Mouse (Mus musculus): Measurements from ENCODE around the gene Hectd4. TPM values are rescaled to one million over a fixed set of nuclear protein-coding genes. Genes with fewer than 3 reads are reported as not detected.

Gene Hectd4
- polyA plus RNA-seq, 1 experiment = 61.5 TPM

DNA sequence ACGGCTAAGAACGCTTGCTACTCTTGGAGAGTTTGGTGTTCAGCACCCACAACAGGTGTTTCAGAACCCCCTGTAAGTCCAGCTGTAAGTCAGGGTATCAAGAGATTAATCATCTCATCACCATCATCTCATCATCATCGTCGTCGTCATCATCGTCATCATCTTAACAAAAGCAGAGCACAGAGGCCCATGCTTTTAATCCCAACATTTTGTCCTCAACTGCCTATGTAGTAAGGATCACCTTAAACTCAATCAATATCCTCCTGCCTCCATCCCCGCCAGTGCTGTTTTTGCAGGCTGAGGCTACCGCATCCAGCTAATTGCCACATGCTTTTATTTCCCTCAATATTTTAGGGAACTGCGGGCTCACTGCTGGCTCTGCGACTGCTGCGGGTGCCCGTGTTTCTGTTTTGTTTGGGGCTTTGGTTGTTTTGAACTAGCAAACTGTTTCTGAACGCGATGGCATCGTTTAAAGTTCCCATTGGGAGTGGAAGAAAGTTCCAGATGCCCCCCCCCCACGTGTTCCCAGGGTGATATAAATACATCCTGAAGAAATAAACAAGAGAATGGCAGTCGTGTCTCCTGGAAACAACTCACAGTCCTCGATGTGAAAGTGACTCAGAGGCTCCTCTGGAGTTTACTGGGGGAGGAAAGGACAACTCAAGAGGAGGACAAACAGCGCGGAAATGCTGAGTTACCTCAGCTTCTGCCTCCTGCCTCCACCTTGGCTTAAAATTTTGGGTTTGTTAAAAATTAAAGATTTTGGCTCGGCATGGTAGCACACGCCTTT is 166.3 kb downstream of the Hectd4 start:
- no peak for DNase-seq
- H3K4me1 ChIP-seq (replicated peaks; ENCODE audit: control insufficient read depth, insufficient read depth, low read length) = 0 out of 2 replicates have a peak, but pooled peaks cover 2% of the 10 kb centered on the region
- WGBS = 35% methylated on average over 22 of the region's 22 CpGs
- no peaks in the 10 kb centered on the region for H3K36me3 ChIP-seq (ENCODE audit: control insufficient read depth, insufficient read depth, low read length)
- TF ChIP-seq POLR2A (IDR thresholded peaks at IDR 0.05; ENCODE audit: control insufficient read depth, extremely low read depth, insufficient read depth, low read length, poor library complexity) (no peak), CTCF (IDR thresholded peaks at IDR 0.05; ENCODE audit: borderline replicate concordance, control insufficient read depth, extremely low read depth, insufficient read depth, low read length, poor library complexity) (no peak)
- no peaks in the 10 kb centered on the region for H3K27me3 ChIP-seq (ENCODE audit: control insufficient read depth, insufficient read depth, low read length)
- no peak overlapping the region for H3K4me3 ChIP-seq (ENCODE audit: control insufficient read depth, insufficient read depth, low read length)
- H3K27ac ChIP-seq (ENCODE audit: control insufficient read depth, insufficient read depth, low read length) = no peak overlapping the region

DNA sequence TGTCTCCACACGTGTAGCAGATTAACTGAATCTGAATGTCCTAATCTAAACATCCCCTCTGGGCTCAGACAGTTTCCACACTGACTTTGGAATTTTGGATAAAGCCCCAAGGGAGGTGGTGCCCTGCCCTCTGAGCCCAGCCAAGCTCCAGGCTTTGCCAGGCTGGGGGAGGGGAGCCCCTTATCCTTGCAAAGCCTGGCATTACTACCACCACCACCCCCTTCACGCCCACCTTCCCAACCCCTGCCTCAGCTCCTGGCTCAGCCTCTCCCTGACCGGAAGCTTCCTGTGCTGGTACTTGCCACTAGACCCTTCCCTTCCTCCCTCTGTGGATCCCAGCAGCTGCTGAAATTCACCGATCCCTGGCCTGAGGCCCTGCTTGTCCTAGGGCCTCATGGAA is 167.1 kb downstream of the Hectd4 start:
- Histone ChIP-seq H3K4me1 (replicated peaks; ENCODE audit: control insufficient read depth, insufficient read depth, low read length) (0 out of 2 replicates have a peak, but pooled peaks cover 2% of the 10 kb centered on the region), H3K27ac (ENCODE audit: control insufficient read depth, insufficient read depth, low read length) (no peak overlapping the region), H3K4me3 (ENCODE audit: control insufficient read depth, insufficient read depth, low read length) (no peak overlapping the region), H3K36me3 (ENCODE audit: control insufficient read depth, insufficient read depth, low read length) (no peaks in the 10 kb centered on the region), H3K27me3 (ENCODE audit: control insufficient read depth, insufficient read depth, low read length) (no peaks in the 10 kb centered on the region)
- 96% methylated on average over 4 of the region's 4 CpGs for WGBS
- TF ChIP-seq POLR2A (IDR thresholded peaks at IDR 0.05; ENCODE audit: control insufficient read depth, extremely low read depth, insufficient read depth, low read length, poor library complexity) (no peak), CTCF (IDR thresholded peaks at IDR 0.05; ENCODE audit: borderline replicate concordance, control insufficient read depth, extremely low read depth, insufficient read depth, low read length, poor library complexity) (no peak)
- no peak for DNase-seq

DNA sequence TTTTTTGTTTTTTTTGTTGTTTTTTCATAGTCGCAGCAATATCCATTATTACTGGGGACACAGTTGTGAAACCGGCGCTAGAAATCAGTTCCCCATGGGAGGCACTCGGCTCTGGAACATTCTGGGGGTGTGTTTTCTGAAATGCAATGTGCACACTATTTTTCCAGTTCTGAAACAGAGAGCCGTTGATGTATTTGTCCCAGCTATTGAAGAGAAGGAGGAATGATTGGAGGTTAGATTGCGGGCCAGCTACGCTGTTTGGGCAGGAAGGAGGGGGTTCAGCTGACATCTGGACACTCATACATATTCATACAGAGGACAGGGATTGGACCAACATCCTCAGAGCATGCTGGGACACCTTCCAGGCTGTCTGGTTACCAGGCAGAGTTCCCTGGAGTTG is 169.1 kb downstream of the Hectd4 start:
- Histone ChIP-seq H3K4me3 (ENCODE audit: control insufficient read depth, insufficient read depth, low read length) (no peak overlapping the region), H3K27ac (ENCODE audit: control insufficient read depth, insufficient read depth, low read length) (no peak overlapping the region; the same call in 1 of the 2 replicates), H3K27me3 (ENCODE audit: control insufficient read depth, insufficient read depth, low read length) (no peaks in the 10 kb centered on the region), H3K36me3 (ENCODE audit: control insufficient read depth, insufficient read depth, low read length) (no peaks in the 10 kb centered on the region), H3K4me1 (replicated peaks; ENCODE audit: control insufficient read depth, insufficient read depth, low read length) (no peaks in the 10 kb centered on the region)
- WGBS = 86% methylated on average over 7 of the region's 7 CpGs
- TF ChIP-seq CTCF (IDR thresholded peaks at IDR 0.05; ENCODE audit: borderline replicate concordance, control insufficient read depth, extremely low read depth, insufficient read depth, low read length, poor library complexity) (no peak), POLR2A (IDR thresholded peaks at IDR 0.05; ENCODE audit: control insufficient read depth, extremely low read depth, insufficient read depth, low read length, poor library complexity) (no peak)
- DNase-seq = no peak

DNA sequence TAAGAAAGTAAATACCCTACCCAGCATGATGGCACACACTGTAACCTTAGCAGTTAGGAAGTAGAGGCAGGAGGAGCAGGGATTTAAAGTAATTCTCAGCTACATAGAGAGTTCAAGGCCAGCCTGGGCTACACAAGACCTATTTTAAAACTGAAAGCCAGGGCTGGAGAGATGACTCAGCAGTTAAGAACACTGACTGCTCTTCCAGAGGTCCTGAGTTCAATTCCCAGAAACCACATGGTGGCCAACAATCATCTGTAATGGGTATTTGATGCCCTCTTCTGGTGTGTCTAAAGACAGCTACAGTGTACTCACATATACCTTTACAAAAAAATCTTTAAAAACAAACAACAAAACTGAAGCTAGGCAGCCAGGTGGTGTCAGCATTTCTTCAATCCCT is 169.7 kb downstream of the Hectd4 start:
- Histone ChIP-seq H3K27ac (ENCODE audit: control insufficient read depth, insufficient read depth, low read length) (no peak overlapping the region), H3K4me1 (replicated peaks; ENCODE audit: control insufficient read depth, insufficient read depth, low read length) (no peaks in the 10 kb centered on the region), H3K36me3 (ENCODE audit: control insufficient read depth, insufficient read depth, low read length) (no peaks in the 10 kb centered on the region), H3K27me3 (ENCODE audit: control insufficient read depth, insufficient read depth, low read length) (no peaks in the 10 kb centered on the region), H3K4me3 (ENCODE audit: control insufficient read depth, insufficient read depth, low read length) (no peak overlapping the region)
- TF ChIP-seq POLR2A (IDR thresholded peaks at IDR 0.05; ENCODE audit: control insufficient read depth, extremely low read depth, insufficient read depth, low read length, poor library complexity) (no peak), CTCF (IDR thresholded peaks at IDR 0.05; ENCODE audit: borderline replicate concordance, control insufficient read depth, extremely low read depth, insufficient read depth, low read length, poor library complexity) (no peak)
- DNase-seq = no peak

DNA sequence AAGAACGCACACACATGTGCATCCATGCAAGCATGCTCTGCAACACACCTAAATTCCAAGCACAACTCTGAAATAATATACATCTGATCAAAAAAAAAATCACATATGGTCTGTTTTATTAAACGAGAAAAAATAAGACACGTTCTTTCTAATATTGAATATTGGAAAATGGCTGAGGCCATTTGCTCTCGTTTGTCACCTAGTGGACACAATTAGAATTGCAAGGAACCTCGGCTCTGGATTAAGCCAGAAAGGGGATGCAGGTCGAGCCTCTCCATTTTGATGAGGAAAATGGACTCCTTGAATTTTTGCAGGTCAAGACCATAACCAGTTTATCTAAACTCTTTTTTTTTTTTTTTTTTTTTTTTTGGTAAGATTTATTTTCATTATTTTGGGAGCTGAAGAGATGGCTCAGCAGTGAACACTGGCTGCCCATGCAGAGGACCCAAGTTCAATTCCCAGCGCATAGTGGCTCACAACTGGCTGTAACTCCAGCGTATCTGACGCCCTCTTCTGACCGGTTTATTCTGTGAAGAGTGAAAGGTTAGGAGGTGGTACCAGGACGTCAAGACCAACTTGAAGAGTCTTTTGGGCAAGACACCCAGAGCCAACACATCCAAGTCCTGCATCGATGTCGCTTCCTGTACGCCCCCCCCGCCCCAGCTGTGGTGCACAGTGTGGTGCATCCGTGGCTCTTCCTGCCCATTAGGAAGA is 172.8 kb downstream of the Hectd4 start:
- DNase-seq = peak; percentile 39
- TF ChIP-seq CTCF (IDR thresholded peaks at IDR 0.05; ENCODE audit: borderline replicate concordance, control insufficient read depth, extremely low read depth, insufficient read depth, low read length, poor library complexity) (no peak), POLR2A (IDR thresholded peaks at IDR 0.05; ENCODE audit: control insufficient read depth, extremely low read depth, insufficient read depth, low read length, poor library complexity) (no peak)
- H3K27me3 ChIP-seq (ENCODE audit: control insufficient read depth, insufficient read depth, low read length) = no peaks in the 10 kb centered on the region

DNA sequence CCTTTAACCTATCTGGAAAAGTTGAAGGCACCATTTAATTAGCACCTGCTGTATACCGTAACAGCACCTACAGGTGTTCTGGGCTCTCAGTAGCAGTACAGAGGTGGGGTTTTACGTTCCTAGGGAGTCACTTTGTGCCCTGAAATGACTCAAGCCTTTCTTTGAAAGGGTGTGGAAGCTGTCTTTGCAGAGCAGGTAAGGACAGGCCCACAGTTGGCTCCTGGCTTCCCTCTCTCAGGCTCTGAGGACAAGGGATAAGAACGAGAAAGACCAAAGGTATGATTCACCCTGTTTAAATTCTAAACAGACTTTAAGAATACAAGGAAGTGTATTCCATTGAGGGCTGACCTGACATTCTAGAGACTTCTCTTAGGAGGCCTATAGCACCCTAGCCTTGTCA is 173.4 kb downstream of the Hectd4 start:
- WGBS = 86% methylated on average over 3 of the region's 3 CpGs
- Histone ChIP-seq H3K27ac (ENCODE audit: control insufficient read depth, insufficient read depth, low read length) (no peak overlapping the region), H3K27me3 (ENCODE audit: control insufficient read depth, insufficient read depth, low read length) (no peaks in the 10 kb centered on the region), H3K36me3 (ENCODE audit: control insufficient read depth, insufficient read depth, low read length) (no peaks in the 10 kb centered on the region), H3K4me3 (ENCODE audit: control insufficient read depth, insufficient read depth, low read length) (no peak overlapping the region), H3K4me1 (replicated peaks; ENCODE audit: control insufficient read depth, insufficient read depth, low read length) (no peaks in the 10 kb centered on the region; the same call in 1 of the 2 replicates)
- TF ChIP-seq POLR2A (IDR thresholded peaks at IDR 0.05; ENCODE audit: control insufficient read depth, extremely low read depth, insufficient read depth, low read length, poor library complexity) = no peak
- no peak for TF ChIP-seq CTCF (IDR thresholded peaks at IDR 0.05; ENCODE audit: borderline replicate concordance, control insufficient read depth, extremely low read depth, insufficient read depth, low read length, poor library complexity)
- no peak for DNase-seq

More for the DNA sequence above, 172.8 kb downstream of the Hectd4 start:
- H3K4me3 ChIP-seq (ENCODE audit: control insufficient read depth, insufficient read depth, low read length) = no peak overlapping the region
- H3K36me3 ChIP-seq (ENCODE audit: control insufficient read depth, insufficient read depth, low read length) = no peaks in the 10 kb centered on the region
- 58% methylated on average over 16 of the region's 16 CpGs for WGBS
- H3K27ac ChIP-seq (ENCODE audit: control insufficient read depth, insufficient read depth, low read length) = no peak overlapping the region
- no peaks in the 10 kb centered on the region for H3K4me1 ChIP-seq (replicated peaks; ENCODE audit: control insufficient read depth, insufficient read depth, low read length)

All from thymus, adult 2 months (tissue).